Mouse (Mus musculus) thymus, postnatal 36 days (tissue): ENCODE results near the gene Eva1a.

Experiments
- DNase-seq, 2 experiments: peaks; one replicate each; pipeline ENCODE4 v3.0.0; 2022; ENCODE audit warnings: mixed read lengths in 2 of 2

Gene Eva1a

DNA sequence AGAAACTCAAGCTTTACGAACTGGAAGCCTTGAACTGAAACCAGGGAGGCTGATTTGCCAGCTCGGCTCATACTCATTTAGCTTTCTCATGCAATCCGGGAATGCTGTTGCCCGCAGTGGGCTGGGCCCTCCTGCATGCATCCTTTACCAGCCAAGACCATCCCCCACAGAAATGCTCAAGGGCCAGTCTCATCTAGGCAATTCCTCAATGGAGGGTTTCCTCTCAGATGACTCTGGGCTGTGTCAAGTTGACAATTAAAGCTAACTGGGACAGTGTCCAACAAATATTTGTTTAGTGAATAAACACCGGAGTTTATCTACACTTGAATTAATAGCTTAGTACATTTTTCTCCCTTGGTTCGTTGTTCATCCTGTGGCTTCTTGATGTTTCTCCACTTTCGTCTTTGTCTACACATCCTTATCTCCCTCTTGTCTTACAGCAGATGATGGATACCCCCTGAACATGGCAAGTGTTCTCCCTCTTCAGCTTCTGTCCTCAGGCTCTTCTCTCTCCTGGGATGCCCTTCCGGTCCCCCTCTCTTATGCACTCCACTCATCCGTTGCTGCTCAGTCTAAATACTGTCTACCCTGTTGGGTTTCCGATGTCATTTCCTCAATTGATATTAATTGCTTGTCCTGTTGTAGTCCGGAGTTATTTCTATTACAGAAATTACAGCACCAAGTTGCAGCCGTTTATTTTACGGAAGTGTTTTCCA lies 92.2 kb downstream of the Eva1a start:
- no peak for DNase-seq

DNA sequence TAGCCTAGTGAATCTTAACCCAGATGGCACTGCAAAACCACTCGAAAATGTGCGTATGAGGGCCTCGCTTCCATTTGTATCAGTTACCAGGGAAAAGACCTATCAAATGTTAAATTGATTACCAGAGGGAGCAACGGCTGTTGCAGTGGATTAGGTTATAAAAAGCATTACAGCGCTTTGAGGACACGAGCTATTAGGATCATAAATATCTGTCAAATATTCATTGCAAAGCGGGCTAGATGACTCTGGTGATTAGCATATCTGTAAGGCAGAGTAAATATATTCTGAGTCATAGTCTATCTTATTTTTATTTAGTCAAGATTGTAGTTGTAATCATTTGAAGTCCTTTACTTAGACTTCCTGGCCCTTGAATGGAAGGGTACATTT lies 92.7 kb downstream of the Eva1a start:
- no peak for DNase-seq

DNA sequence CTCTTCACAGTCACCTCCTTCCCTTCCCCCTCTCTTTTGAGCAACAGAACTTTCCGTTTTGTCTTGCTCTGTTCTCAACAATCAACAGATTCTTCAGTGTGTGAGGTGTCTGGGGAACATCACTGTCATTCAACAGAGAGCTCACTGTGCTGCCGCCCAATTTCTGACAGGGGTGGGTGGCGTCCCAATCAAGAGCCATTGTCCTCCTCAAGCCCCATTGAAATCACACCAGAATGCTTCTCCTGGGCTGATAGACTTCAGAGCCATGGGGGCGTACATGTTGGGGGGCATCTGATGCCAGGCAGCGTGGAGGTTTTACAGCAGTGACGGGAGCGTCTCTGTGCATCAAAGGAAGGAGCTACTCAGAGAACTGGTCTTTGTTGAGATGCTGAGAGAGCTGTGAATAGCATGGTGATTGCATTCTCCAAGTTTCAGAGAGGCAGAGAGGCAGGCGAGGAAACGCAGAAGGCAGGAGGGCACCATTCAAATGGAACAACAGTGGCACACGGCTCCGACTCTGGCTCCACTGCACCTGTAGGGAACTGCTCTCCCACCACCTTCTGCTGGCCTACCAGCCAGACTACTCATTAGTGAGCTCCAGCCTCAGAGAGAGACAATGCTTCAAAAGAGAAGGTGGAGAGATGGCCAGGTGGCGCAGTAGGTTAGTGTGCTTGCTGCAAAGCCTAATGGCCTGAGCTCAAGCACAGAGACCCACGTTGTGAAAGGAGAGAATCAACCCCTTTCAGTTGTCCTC lies 95.3 kb downstream of the Eva1a start:
- no peak for DNase-seq
